Mouse (Mus musculus) stomach, embryonic 15.5 days (tissue): ENCODE results near the gene Fbxl2. TPM values are rescaled to one million over a fixed set of nuclear protein-coding genes. Genes with fewer than 3 reads are reported as not detected.
A peak's percentile ranks its signal among the peaks of the same experiment; 100 is the strongest.

ENCODE experiments used
- ATAC-seq: fragments of 200-750 bp; cut with Nextera tagmentation; 2 replicates; pipeline ENCODE4 v1.8.0; 2017; ENCODE audit warnings: low read depth, moderate number of reproducible peaks, moderate TSS enrichment; ENCODE audit not compliant: insufficient read depth, low FRiP score
- H3K27ac ChIP-seq: fragments of 300-500 bp; sonication (generic); 2 replicates; pipeline ENCODE4 v1.5.1; 2015; ENCODE audit warnings: mild to moderate bottlenecking, inconsistent platforms
- H3K27me3 ChIP-seq: fragments of 300-500 bp; sonication (generic); replicated peaks from 2 replicates; pipeline ENCODE4 v1.6.1; 2015; ENCODE audit warnings: inconsistent platforms
- H3K36me3 ChIP-seq: fragments of 300-500 bp; sonication (generic); 2 replicates; pipeline ENCODE4 v1.6.1; 2015; ENCODE audit warnings: inconsistent platforms
- H3K4me1 ChIP-seq: fragments of 300-500 bp; sonication (generic); 2 replicates; pipeline ENCODE4 v1.6.1; 2015; ENCODE audit warnings: inconsistent platforms
- H3K4me2 ChIP-seq: fragments of 300-500 bp; sonication (generic); 2 replicates; pipeline ENCODE4 v1.6.1; 2015; ENCODE audit warnings: mild to moderate bottlenecking, inconsistent platforms
- H3K4me3 ChIP-seq: fragments of 300-500 bp; sonication (generic); replicated peaks from 2 replicates; pipeline ENCODE4 v1.5.1; 2015; ENCODE audit warnings: inconsistent platforms
- H3K9ac ChIP-seq: fragments of 300-500 bp; sonication (generic); 2 replicates; pipeline ENCODE4 v1.6.1; 2015; ENCODE audit warnings: inconsistent platforms
- H3K9me3 ChIP-seq: fragments of 300-500 bp; sonication (generic); 2 replicates; pipeline ENCODE4 v1.6.1; 2016; ENCODE audit warnings: inconsistent platforms
- WGBS: fragments of 180-500 bp; shearing (Covaris S2); methylation state at CpG from one replicate; pipeline ENCODE4 v1.1.7; 2015; 5-methylcytosine and 5-hydroxymethylcytosine counted together
- polyA plus RNA-seq: library from polyadenylated mRNA; unstranded; fragments of >200 nt; fragmentation: Nextera tagmentation; extraction: Ambion mirVana; gene quantifications from 2 replicates; pipeline ENCODE4 v1.2.1, GENCODE M21; 2015

Gene Fbxl2
- polyA plus RNA-seq, 1 experiment from 2014 or later = 2.9 TPM

DNA sequence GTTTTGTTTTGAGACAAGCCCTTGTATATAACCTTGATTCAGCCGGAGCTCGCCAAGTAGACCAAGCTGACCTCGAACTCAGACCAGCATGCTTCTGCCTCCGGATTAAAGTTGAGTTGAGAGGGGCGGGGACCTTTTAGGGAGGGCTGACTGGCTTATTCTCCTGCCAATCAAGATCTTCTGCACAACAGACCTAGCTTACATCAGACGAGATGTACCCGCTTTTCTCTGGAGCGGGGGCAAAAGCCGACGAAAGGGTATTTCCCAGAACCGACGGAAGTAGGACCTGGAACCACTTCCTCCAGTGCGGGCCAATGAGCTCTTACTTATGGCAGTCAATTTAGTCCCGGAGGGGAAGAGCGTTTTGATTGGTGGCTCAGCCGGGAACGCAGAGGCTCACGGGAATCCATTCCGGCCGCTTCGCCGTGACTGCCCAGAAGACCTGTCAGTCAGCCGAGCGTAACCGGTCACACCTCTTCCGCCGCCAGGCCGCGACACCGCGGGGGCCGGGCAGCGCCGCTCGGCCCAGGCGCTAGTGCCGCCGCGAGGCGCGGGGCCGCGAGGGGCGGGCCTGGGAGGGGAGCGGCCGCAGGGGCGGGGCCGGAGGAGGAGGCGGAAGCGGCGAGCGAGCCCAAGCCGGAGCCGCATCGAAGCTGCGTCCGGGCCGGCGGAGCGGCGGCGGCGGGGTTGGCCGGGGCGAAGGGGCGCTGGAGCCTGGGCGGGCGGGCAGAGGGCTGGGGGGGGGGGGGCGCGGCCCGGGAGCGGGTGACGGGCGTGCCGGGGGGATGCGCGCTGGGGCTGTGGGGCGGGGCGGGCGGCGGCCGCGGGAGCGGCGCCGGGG lies 115.2 kb downstream of the Fbxl2 start, which contains the start of gene Ubp1:
TSS of gene Ubp1 (plus strand) at position 401 of the 841 bp plus-strand sequence.
- no peaks in the 10 kb centered on the region for H3K27me3 ChIP-seq
- ATAC-seq = peak; percentile 98
- H3K4me1 ChIP-seq = peaks cover 19% of the 10 kb centered on the region
- under 1% methylated on average over 64 of the region's 86 CpGs for WGBS
- H3K27ac ChIP-seq = peak within 1 kb of the TSS; percentile 93
- peak within 1 kb of the TSS; percentile 98 for H3K4me3 ChIP-seq
- peak within 1 kb of the TSS; percentile 75 for H3K4me2 ChIP-seq
- H3K9ac ChIP-seq = peak within 1 kb of the TSS; percentile 97
- H3K36me3 ChIP-seq = no peaks in the 10 kb centered on the region
- no peaks in the 10 kb centered on the region for H3K9me3 ChIP-seq

DNA sequence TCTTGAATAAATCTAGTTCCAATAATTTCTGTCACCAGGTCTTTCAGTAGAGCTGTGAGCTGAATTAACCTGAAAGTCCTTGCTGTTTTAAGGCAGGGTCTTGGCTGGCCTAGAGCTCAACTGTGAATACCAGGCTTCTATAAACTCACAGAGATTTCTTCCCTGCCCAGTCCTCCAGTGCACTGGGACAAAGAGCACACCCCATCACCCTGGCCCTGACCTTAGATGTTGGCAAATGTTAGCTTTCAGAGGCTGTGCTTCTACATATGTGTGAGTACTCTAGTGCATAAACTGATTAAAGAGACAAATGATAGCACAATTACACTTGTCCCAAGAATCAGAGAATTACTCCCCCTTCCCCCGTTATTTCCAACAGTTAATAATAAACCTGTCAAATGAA lies 116.3 kb downstream of the Fbxl2 start:
- ATAC-seq = no peak
- 58% methylated on average over 1 of the region's 1 CpGs for WGBS
- Histone ChIP-seq H3K27me3 (no peaks in the 10 kb centered on the region), H3K9me3 (no peaks in the 10 kb centered on the region), H3K4me2 (peak overlapping the region; percentile 63; the same call in 1 of the 2 replicates), H3K4me1 (peaks cover 14% of the 10 kb centered on the region), H3K4me3 (no peak overlapping the region), H3K36me3 (no peaks in the 10 kb centered on the region), H3K27ac (no peak overlapping the region; the same call in 1 of the 2 replicates), H3K9ac (no peak overlapping the region)

DNA sequence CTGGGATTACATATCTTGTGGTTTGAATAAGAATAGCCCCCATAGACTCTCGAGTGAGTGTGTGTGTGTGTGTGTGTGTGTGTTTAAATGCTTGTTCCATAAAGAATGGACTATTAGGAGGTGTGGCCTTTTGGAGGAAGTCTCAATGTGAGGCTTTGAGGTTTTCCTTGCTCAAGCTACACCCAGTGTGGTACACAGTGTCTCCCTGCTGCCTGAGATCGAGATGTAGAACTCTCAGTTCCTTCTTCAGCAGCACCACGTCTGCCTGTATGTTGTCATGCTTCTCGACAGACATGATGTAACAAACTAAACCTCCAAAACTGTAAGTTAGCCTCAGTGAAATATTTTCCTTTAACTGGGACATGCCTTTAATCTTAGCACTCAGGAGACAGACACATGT lies 117.4 kb downstream of the Fbxl2 start:
- Histone ChIP-seq H3K27me3 (no peaks in the 10 kb centered on the region), H3K27ac (no peak overlapping the region), H3K4me1 (peaks cover 13% of the 10 kb centered on the region), H3K9ac (no peak overlapping the region), H3K9me3 (no peaks in the 10 kb centered on the region), H3K36me3 (no peaks in the 10 kb centered on the region), H3K4me2 (no peak overlapping the region), H3K4me3 (no peak overlapping the region)
- WGBS = 77% methylated on average over 4 of the region's 4 CpGs
- ATAC-seq = no peak

- 82% methylated on average over 5 of the region's 5 CpGs for WGBS
- no peak for ATAC-seq
Observed at GRCm38 (mm10) chr9:113924883-113925282, 121.1 kb downstream of the Fbxl2 start.

GRCm38 (mm10) chr9:113922677-113923076 lies 123.3 kb downstream of the Fbxl2 start:
- H3K9ac ChIP-seq = no peak overlapping the region
- ATAC-seq = no peak

More at GRCm38 (mm10) chr9:113924883-113925282, 121.1 kb downstream of the Fbxl2 start:
- Histone ChIP-seq H3K4me1 (no peaks in the 10 kb centered on the region), H3K4me3 (no peak overlapping the region), H3K27me3 (no peaks in the 10 kb centered on the region), H3K36me3 (0 out of 2 replicates have a peak, but pooled peaks cover 6% of the 10 kb centered on the region), H3K9me3 (no peaks in the 10 kb centered on the region), H3K27ac (no peak overlapping the region), H3K4me2 (no peak overlapping the region), H3K9ac (no peak overlapping the region)

DNA sequence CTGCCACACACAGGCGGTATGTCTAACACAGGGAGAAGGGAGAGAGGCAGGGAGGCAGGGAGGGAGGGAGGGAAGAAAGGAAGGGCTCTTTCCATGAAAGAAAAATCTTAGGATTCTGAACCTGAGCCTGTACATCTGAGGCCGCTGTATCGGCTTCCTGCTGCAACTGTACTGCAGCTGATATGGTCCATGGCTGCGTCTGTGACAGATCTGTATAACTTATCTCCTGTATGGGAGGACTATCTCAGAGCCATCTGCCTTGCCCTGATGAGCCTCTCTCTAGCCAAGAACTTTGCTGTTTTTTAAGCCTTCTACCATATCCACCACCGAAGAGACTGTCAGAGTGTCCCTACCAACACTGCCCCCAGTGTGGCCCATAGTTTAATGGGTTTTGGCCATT lies 130.2 kb downstream of the Fbxl2 start:
- no peaks in the 10 kb centered on the region for H3K4me1 ChIP-seq
- H3K36me3 ChIP-seq = peaks cover 22% of the 10 kb centered on the region
- no peak overlapping the region for H3K9ac ChIP-seq
- 94% methylated on average over 5 of the region's 5 CpGs for WGBS
- peak; percentile 85; the same call in 1 of the 2 replicates for ATAC-seq
- no peak overlapping the region for H3K4me2 ChIP-seq
- no peak overlapping the region for H3K27ac ChIP-seq
- H3K4me3 ChIP-seq = no peak overlapping the region
- H3K9me3 ChIP-seq = no peaks in the 10 kb centered on the region
- H3K27me3 ChIP-seq = no peaks in the 10 kb centered on the region

More at GRCm38 (mm10) chr9:113922677-113923076, 123.3 kb downstream of the Fbxl2 start:
- no peak overlapping the region for H3K4me3 ChIP-seq
- no peaks in the 10 kb centered on the region for H3K27me3 ChIP-seq
- H3K9me3 ChIP-seq = no peaks in the 10 kb centered on the region
- H3K27ac ChIP-seq = no peak overlapping the region
- 0 out of 2 replicates have a peak, but pooled peaks cover 10% of the 10 kb centered on the region for H3K36me3 ChIP-seq
- WGBS = 89% methylated on average over 5 of the region's 5 CpGs
- no peaks in the 10 kb centered on the region for H3K4me1 ChIP-seq
- H3K4me2 ChIP-seq = no peak overlapping the region

Other genes with a start within 250 kb of the Fbxl2 start
- 35.6 and 36.7 TPM in 2 replicates for gene Ubp1, start 115.3 kb downstream of the Fbxl2 start, polyA plus RNA-seq
- 0.31 and 0.33 TPM in 2 replicates for gene Susd5, start 10.9 kb upstream of the Fbxl2 start, polyA plus RNA-seq